Mouse (Mus musculus) bone marrow macrophage, adult 2 months (primary cell): ENCODE results near the gene Bora. TPM values are rescaled to one million over a fixed set of nuclear protein-coding genes. Genes with fewer than 3 reads are reported as not detected.
A peak's percentile ranks its signal among the peaks of the same experiment; 100 is the strongest.
"Not testable (repeated sequence)": the region's sequence is repeated elsewhere in the genome, so short reads cannot be mapped to it uniquely, and the experiment has no call there.

Source experiments
- H3K27ac ChIP-seq: 2 replicates; pipeline ENCODE4 v1.5.1; 2012; ENCODE audit warnings: low read depth, low read length; ENCODE audit not compliant: insufficient read depth
- H3K4me1 ChIP-seq: 2 replicates; pipeline ENCODE4 v1.6.1; 2012; ENCODE audit warnings: low read length; ENCODE audit not compliant: control insufficient read depth, insufficient read depth
- H3K4me3 ChIP-seq: 2 replicates; pipeline ENCODE4 v1.5.1; 2012; ENCODE audit warnings: mild to moderate bottlenecking, low read length, moderate library complexity; ENCODE audit not compliant: insufficient read depth
- CTCF ChIP-seq: IDR thresholded peaks from 2 replicates; pipeline ENCODE4 v1.5.1; 2012; ENCODE audit warnings: low read depth, mild to moderate bottlenecking, low read length, moderate library complexity
- POLR2A ChIP-seq: IDR thresholded peaks from 2 replicates; pipeline ENCODE4 v1.6.1; 2012; ENCODE audit warnings: mild to moderate bottlenecking, low read depth, low read length, borderline replicate concordance
- polyA plus RNA-seq: library from polyadenylated mRNA; stranded (reverse); fragments of >200 nt; gene quantifications from 2 replicates; pipeline ENCODE4 v1.2.4, GENCODE M21; 2012; ENCODE audit not compliant: missing spikeins, insufficient read depth, insufficient read length

The Bora gene
- polyA plus RNA-seq, 1 experiment: 13.7 TPM

DNA sequence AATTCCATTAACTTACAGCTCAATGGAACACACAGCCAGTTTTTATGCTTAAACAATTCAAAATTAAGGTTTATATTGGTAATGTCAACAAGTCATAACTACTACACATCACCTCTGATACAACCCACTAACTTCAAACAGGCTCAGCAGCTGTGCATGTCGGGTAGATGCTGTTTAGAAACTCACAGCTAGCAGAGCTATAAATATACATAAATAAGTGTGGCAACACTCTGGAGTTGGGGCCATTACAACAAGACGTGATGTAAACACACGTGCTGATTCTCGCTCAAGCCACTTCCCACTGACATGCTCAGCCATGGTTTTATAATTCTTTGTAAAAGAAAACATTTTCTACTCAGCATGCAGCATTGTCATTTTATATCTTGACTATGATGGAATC, 10.0 kb upstream of the Bora start:
- TF ChIP-seq CTCF (no peak), POLR2A (no peak)
- no peak overlapping the region for H3K4me3 ChIP-seq
- H3K27ac ChIP-seq: no peak overlapping the region
- peaks cover 13% of the 10 kb centered on the region for H3K4me1 ChIP-seq

- no peak overlapping the region for H3K27ac ChIP-seq
- no peak overlapping the region for H3K4me3 ChIP-seq
- peaks cover 19% of the 10 kb centered on the region for H3K4me1 ChIP-seq
- no peak for TF ChIP-seq CTCF
- TF ChIP-seq POLR2A: no peak
These were observed 8.3 kb upstream of the Bora start for GRCm38 (mm10) chr14:99037703-99038102.

DNA sequence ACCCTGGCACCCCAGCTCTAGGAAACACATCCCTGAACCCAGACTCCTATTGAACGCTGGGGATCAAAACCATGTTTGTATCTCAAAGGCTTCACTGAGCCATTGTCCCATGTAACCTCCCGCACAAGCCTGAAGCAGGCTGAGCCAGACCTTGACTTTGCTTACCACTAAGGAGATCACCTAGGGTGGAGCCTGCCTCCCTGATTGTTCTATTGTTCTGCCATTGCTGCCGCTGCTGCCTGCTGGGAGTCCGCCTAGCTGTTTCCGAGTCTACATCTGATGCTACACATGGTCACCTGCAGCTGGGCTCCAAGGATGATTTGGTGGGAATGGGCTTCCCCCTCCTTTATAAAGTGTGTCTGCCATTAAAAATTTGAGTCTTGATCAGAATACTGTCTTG, 6.7 kb upstream of the Bora start:
- not testable (repeated sequence) for H3K27ac ChIP-seq, H3K4me3 ChIP-seq
- peaks cover 28% of the 10 kb centered on the region for H3K4me1 ChIP-seq

DNA sequence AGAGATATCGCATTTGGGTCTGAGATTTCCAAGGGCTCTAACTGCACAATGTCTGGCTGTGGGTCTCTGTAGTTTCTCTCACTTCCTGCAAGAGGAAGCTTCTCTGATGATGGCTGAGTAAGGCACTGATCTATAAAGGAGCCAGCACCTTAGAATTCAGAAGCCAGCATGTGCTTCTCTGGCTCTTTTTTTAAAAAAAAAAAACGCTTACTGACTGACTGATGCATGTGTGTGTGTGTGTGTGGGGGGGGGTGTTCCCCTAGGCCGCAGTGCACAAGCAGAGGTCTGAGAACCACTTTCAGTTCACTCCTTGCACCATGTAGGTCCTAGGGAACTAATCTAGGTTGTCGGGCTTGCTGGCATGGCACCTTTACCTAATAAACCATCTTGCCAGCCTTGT, 4.6 kb upstream of the Bora start:
- H3K27ac ChIP-seq: no peak overlapping the region
- no peak overlapping the region for H3K4me3 ChIP-seq
- no peak for TF ChIP-seq POLR2A
- no peak for TF ChIP-seq CTCF

GRCm38 (mm10) chr14:99043499-99043898, 2.5 kb upstream of the Bora start:
- Histone ChIP-seq H3K4me1 (peaks cover 21% of the 10 kb centered on the region), H3K27ac (no peak overlapping the region), H3K4me3 (no peak overlapping the region)
- TF ChIP-seq POLR2A (no peak), CTCF (no peak)

More for the DNA sequence above, 4.6 kb upstream of the Bora start:
- H3K4me1 ChIP-seq: peaks cover 25% of the 10 kb centered on the region

- TF ChIP-seq POLR2A: no peak
- no peak overlapping the region for H3K27ac ChIP-seq
- peaks cover 25% of the 10 kb centered on the region for H3K4me1 ChIP-seq
- peak overlapping the region; percentile 35 for H3K4me3 ChIP-seq
These were observed 1.9 kb upstream of the Bora start for GRCm38 (mm10) chr14:99044096-99044495.

DNA sequence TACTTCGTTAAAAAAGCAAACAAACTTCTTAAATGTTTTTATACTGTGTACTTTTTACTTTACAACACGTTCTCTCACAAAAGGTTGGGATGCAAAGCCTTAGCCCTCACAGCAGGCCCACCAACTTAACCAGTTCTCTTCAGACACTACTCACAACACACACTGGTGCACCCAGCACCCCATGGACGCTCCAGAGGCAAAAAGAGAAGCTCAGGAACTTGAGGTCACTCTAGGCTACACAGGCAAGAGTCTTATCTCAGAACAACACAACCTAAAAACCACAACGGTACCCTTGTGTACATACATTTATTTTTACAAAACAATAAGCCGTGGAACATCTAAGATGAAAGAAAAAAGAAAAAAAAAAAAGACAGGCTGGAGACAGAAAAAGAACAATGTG, 1.3 kb upstream of the Bora start:
- H3K4me1 ChIP-seq: peaks cover 25% of the 10 kb centered on the region
- TF ChIP-seq CTCF: no peak
- no peak for TF ChIP-seq POLR2A
- peak overlapping the region; percentile 95 for H3K4me3 ChIP-seq
- 0 out of 2 replicates have a peak overlapping the region, but pooled peaks have one; percentile 12 for H3K27ac ChIP-seq

DNA sequence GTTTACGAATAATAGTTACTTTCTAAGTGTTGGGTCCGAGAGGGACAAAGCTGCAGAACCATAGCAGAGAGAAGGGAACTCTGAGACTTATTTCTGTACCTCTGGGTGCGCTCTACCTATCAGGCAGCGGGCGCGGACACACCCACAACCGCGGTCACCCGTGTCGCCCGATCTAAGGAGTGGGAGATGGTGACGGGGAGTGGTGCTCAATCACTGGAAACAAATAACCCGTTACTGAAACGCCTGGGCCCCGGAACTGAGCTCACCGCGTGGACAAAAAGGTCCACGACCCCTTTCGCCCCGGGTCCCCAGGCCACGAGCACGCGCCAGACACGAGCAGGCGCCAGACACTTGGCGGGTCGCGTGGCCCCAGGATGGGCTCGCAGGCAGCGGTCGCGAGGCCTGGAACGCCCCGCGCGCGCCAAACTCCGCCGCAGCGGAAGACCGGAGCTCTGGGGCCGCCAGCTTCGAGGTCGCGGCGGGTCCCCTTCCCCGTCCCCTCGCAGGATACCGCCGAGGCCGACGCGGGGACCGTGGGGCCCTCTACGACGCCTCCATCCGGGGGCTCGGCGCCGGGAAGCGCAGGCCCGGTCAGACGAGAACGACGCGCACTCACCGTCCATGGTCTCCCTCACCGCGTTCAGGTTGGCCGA, 518 bp upstream of the Bora start:
- H3K4me1 ChIP-seq: peaks cover 25% of the 10 kb centered on the region
- peak overlapping the region; percentile 73 for H3K27ac ChIP-seq
- TF ChIP-seq POLR2A: no peak
- no peak for TF ChIP-seq CTCF

DNA sequence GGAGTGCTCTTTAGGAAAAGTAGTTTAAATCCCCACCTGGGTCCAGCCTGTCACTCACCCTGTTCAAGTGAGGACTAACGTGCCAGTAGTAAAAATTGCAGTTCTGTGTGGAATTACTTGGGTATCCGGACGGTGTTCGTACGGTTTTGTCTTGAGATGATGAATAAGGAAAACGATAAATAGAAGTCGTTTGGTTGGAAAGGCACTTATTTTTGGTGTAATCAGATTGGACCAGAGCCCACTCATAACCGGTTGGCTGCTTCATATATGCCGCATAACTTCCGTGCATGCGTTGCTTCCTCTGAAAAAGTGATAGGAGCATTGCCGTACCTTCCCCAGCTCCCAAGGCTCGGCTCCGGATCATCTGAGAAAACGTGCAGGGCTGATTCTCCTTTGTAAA, 760 bp downstream of the Bora start:
- H3K27ac ChIP-seq: peak overlapping the region; percentile 55
- peak overlapping the region; percentile 91 for H3K4me3 ChIP-seq
- TF ChIP-seq CTCF (no peak), POLR2A (no peak)
- peaks cover 17% of the 10 kb centered on the region for H3K4me1 ChIP-seq

More for the DNA sequence above, 518 bp upstream of the Bora start:
- H3K4me3 ChIP-seq: peak overlapping the region; percentile 95

- TF ChIP-seq POLR2A: no peak
- no peak for TF ChIP-seq CTCF
- Histone ChIP-seq H3K4me1 (peaks cover 4% of the 10 kb centered on the region), H3K4me3 (no peak overlapping the region), H3K27ac (no peak overlapping the region)
These were observed 13.1 kb downstream of the Bora start for GRCm38 (mm10) chr14:99058959-99059586.
